Mouse (Mus musculus): ENCODE data around the gene Olfml2b. TPM values are rescaled to one million over a fixed set of nuclear protein-coding genes. Genes with fewer than 3 reads are reported as not detected.

The Olfml2b gene
- polyA plus RNA-seq, 1 experiment from 2014 or later: 2.5 TPM

GRCm38 (mm10) chr1:170728524-170728923, 84.2 kb downstream of the Olfml2b start:
- no peaks in the 10 kb centered on the region for H3K27me3 ChIP-seq
- ChIA-PET CTCF (no interaction called here), POLR2A (no interaction called here)
- ATAC-seq (no peak), DNase-seq (ENCODE audit: low read depth, low spot score) (no peak)
- TF ChIP-seq CTCF (IDR thresholded peaks at IDR 0.05): no peak
- in situ Hi-C loops (cut with MboI; ENCODE audit: low pct_unique_long_range_greater_than_20kb): no loop called here

- no peaks in the 10 kb centered on the region for H3K27me3 ChIP-seq
- CTCF ChIA-PET: interaction anchor here (1.8 kb wide), 1 partner anchor 20 kb away, joined by 4 read pairs; no protein-coding TSS in a partner anchor
- DNase-seq (ENCODE audit: low read depth, low spot score) (no peak), ATAC-seq (no peak)
- in situ Hi-C loops (cut with MboI; ENCODE audit: low pct_unique_long_range_greater_than_20kb): no loop called here
- no peak for TF ChIP-seq CTCF (IDR thresholded peaks at IDR 0.05)
- POLR2A ChIA-PET: no interaction called here
Observed at GRCm38 (mm10) chr1:170729267-170729962, 85.1 kb downstream of the Olfml2b start.

GRCm38 (mm10) chr1:170731865-170732595, 87.7 kb downstream of the Olfml2b start:
- ATAC-seq (peak; percentile 69), DNase-seq (ENCODE audit: low read depth, low spot score) (peak; percentile 77)
- POLR2A ChIA-PET: no interaction called here
- CTCF ChIA-PET: interaction anchor here (1.1 kb wide), 1 partner anchor 9 kb away, joined by 3 read pairs; no protein-coding TSS in a partner anchor
- no peaks in the 10 kb centered on the region for H3K27me3 ChIP-seq
- TF ChIP-seq CTCF (IDR thresholded peaks at IDR 0.05): no peak
- in situ Hi-C loops (cut with MboI; ENCODE audit: low pct_unique_long_range_greater_than_20kb): no loop called here

Other genes starting within 250 kb of the Olfml2b start
- 7.6 TPM for gene Nos1ap, start 54.7 kb upstream of the Olfml2b start, polyA plus RNA-seq (2021)
- 51.2 TPM for gene Atf6, start 223.2 kb downstream of the Olfml2b start, polyA plus RNA-seq (2021)
- gene Gm26620, start 240.5 kb downstream of the Olfml2b start, polyA plus RNA-seq (2021): 0.26 TPM
- 27.3 TPM for gene Dusp12, start 241.0 kb downstream of the Olfml2b start, polyA plus RNA-seq (2021)